Mouse (Mus musculus) liver, embryonic 16.5 days (tissue): Measurements from ENCODE around the gene Tmem59. TPM values are rescaled to one million over a fixed set of nuclear protein-coding genes. Genes with fewer than 3 reads are reported as not detected.
A peak's percentile ranks its signal among the peaks of the same experiment; 100 is the strongest.

Experiments
- ATAC-seq: fragments of 200-750 bp; cut with Nextera tagmentation; 2 replicates; pipeline ENCODE4 v1.8.0; 2017; ENCODE audit warnings: low read depth, mild to moderate bottlenecking, moderate number of reproducible peaks, moderate library complexity
- H3K27ac ChIP-seq: fragments of 300-500 bp; sonication (generic); 2 replicates; pipeline ENCODE4 v1.5.1; 2014; ENCODE audit warnings: mild to moderate bottlenecking, low read length
- H3K27me3 ChIP-seq: fragments of 300-500 bp; sonication (generic); 2 replicates; pipeline ENCODE4 v1.6.1; 2014; ENCODE audit warnings: low read depth, low read length, mixed read lengths; ENCODE audit not compliant: control insufficient read depth, insufficient read depth
- H3K36me3 ChIP-seq: fragments of 300-500 bp; sonication (generic); 2 replicates; pipeline ENCODE4 v1.6.1; 2014; ENCODE audit warnings: mild to moderate bottlenecking; ENCODE audit not compliant: control insufficient read depth, insufficient read depth
- H3K4me1 ChIP-seq: fragments of 300-500 bp; sonication (generic); 2 replicates; pipeline ENCODE4 v1.6.1; 2014; ENCODE audit warnings: low read depth, low read length, mixed read lengths; ENCODE audit not compliant: control insufficient read depth
- H3K4me2 ChIP-seq: fragments of 300-500 bp; sonication (generic); 2 replicates; pipeline ENCODE4 v1.6.1; 2014; ENCODE audit warnings: low read depth, low read length, mixed read lengths
- H3K4me3 ChIP-seq: fragments of 300-500 bp; sonication (generic); 2 replicates; pipeline ENCODE4 v1.5.1; 2014; ENCODE audit warnings: low read depth, mild to moderate bottlenecking, low read length
- H3K9ac ChIP-seq: fragments of 300-500 bp; sonication (generic); 2 replicates; pipeline ENCODE4 v1.6.1; 2014; ENCODE audit warnings: low read depth, low read length
- H3K9me3 ChIP-seq: fragments of 300-500 bp; sonication (generic); replicated peaks from 2 replicates; pipeline ENCODE4 v1.6.1; 2016; ENCODE audit warnings: low read length; ENCODE audit not compliant: control insufficient read depth
- WGBS: fragments of 180-500 bp; shearing (Covaris S2); extraction: QIAGEN DNeasy Blood & Tissue Kit; methylation state at CpG from one replicate; pipeline ENCODE4 v1.1.7; 2014; ENCODE audit not compliant: insufficient replicate concordance; 5-methylcytosine and 5-hydroxymethylcytosine counted together
- polyA plus RNA-seq: library from polyadenylated mRNA; unstranded; fragments of >200 nt; fragmentation: Nextera tagmentation; extraction: Ambion mirVana; gene quantifications from 2 replicates; pipeline ENCODE4 v1.2.1, GENCODE M21; 2015

Tmem59 gene
- polyA plus RNA-seq, 1 experiment from 2014 or later = 196 TPM

DNA sequence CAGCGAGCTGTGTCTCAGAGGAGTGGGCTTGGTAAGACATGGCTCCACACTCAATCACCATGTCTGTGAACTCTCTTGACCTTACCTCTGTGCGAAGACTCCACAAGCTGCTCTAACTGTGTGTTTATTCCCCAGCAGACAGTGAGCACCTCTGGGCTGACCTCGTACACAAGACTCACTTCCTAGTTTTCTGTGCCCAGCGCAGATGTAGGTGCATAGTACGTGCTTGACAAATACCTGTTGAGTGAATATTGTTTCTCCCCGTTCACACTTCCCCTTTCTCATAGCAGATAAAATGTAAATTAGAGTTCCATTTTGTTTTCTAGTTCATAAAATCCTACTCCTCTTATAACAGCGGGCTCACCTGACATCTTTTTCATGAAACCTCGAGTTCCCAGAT lies 34.7 kb upstream of the Tmem59 start:
- ATAC-seq = no peak
- Histone ChIP-seq H3K4me1 (no peaks in the 10 kb centered on the region), H3K27me3 (no peaks in the 10 kb centered on the region), H3K36me3 (peaks cover 11% of the 10 kb centered on the region), H3K9me3 (no peaks in the 10 kb centered on the region), H3K27ac (no peak overlapping the region), H3K4me3 (no peak overlapping the region), H3K9ac (no peak overlapping the region), H3K4me2 (no peak overlapping the region)
- 75% methylated on average over 8 of the region's 8 CpGs for WGBS

DNA sequence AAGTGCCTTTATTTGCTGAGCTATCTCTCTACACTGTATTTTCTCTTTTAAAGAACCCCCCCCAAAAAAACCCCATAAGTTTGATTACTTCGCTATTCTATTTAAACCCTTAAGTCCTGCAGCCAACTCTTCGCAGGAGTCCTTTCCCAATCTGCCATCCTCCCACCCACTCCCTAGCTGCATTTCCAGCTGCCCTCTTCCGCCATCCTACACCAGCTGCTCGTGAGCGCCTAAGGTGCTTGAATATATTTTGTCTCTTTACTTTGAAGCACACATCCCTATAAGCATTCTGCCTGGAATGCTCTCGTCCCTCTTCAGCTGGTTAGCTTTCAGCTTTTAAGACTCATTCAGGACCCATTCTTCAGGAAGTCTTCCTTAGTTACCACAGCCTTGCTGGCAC lies 27.2 kb upstream of the Tmem59 start:
- Histone ChIP-seq H3K9me3 (no peaks in the 10 kb centered on the region), H3K27me3 (no peaks in the 10 kb centered on the region), H3K4me1 (no peaks in the 10 kb centered on the region), H3K9ac (no peak overlapping the region), H3K4me3 (no peak overlapping the region), H3K4me2 (no peak overlapping the region), H3K36me3 (peaks cover 6% of the 10 kb centered on the region), H3K27ac (no peak overlapping the region)
- no peak for ATAC-seq
- WGBS = 83% methylated on average over 6 of the region's 6 CpGs

DNA sequence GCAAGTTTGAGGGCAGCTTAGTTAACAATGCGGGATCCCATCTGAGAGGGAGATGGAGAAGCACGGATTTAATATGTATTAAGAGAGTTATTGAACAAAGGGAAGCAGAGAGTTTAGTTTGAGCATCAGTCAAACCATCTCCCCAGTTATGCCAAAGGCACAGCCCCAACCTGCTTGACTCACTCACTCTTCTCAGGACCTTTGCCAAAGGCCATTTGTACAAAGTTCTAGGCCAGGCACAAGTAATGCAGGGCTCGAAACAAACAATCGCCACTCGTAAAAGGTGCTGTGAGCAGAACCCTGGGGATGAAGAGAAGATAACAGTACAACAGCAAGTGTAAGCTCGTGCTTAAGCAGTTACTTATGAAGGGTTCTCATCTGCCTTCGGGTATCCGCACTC lies 25.6 kb upstream of the Tmem59 start:
- Histone ChIP-seq H3K9ac (no peak overlapping the region), H3K27me3 (no peaks in the 10 kb centered on the region), H3K4me1 (no peaks in the 10 kb centered on the region), H3K27ac (no peak overlapping the region), H3K4me2 (no peak overlapping the region), H3K9me3 (no peaks in the 10 kb centered on the region), H3K36me3 (no peaks in the 10 kb centered on the region), H3K4me3 (no peak overlapping the region)
- WGBS = 80% methylated on average over 8 of the region's 8 CpGs
- ATAC-seq = no peak

DNA sequence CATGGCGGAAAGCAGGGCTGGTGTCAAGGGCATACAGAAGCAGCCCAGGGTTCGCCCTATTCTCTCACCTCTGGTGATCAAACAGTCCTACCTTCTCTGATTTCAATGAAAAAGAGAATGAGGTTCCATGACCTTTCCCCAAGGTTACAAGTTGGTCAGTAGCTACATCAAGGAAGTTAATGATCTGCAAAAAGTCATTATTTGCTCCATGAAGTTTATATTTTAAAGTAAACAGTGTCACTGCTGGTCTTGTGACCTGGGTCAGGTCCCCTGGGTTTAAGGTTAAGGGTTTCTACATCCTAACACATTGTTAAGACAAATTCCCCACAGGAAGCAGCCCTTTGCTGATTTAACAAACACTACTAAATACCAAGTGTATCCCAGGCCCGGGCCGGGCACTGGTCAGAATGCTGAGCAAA lies 21.2 kb upstream of the Tmem59 start:
- no peaks in the 10 kb centered on the region for H3K9me3 ChIP-seq
- no peaks in the 10 kb centered on the region; the same call in 1 of the 2 replicates for H3K36me3 ChIP-seq
- no peak overlapping the region for H3K4me3 ChIP-seq
- H3K4me1 ChIP-seq = no peaks in the 10 kb centered on the region
- WGBS = 60% methylated on average over 4 of the region's 4 CpGs
- peak; percentile 82 for ATAC-seq
- H3K9ac ChIP-seq = no peak overlapping the region
- no peak overlapping the region for H3K4me2 ChIP-seq
- no peaks in the 10 kb centered on the region for H3K27me3 ChIP-seq
- no peak overlapping the region for H3K27ac ChIP-seq

DNA sequence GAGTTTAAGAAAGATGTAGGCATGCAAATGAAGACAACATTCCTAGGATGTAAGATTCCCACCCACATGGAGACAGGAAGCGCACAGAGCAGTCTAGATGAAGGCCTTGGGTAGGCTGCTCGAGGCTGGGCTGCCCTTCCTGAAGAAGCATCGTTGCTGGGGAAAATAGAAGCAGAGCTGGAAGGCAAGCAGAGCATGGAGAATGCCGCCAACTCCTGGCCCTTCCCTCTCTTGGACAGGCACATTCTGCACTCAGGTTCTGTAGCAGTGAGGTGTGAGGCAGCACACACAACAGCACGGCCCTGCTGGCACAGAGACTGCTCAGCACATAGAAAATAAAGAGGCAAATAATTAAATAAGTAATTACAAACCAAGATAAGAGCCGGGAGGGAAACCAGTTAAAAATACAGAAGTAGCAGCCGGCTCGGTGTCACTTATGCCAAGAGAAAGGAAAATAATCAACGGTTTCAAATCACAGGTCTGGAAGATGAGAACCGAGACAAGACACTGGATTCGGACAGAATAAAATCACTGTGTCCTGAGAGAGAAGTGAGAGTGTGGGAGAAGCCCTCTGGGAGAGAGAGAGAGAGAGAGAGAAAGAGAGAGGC lies 18.9 kb upstream of the Tmem59 start:
- no peak overlapping the region for H3K27ac ChIP-seq
- no peak overlapping the region for H3K4me3 ChIP-seq
- no peaks in the 10 kb centered on the region; the same call in 1 of the 2 replicates for H3K36me3 ChIP-seq
- H3K9me3 ChIP-seq = no peaks in the 10 kb centered on the region
- H3K4me1 ChIP-seq = no peaks in the 10 kb centered on the region
- H3K9ac ChIP-seq = no peak overlapping the region
- no peaks in the 10 kb centered on the region for H3K27me3 ChIP-seq
- no peak overlapping the region for H3K4me2 ChIP-seq
- no peak for ATAC-seq
- 82% methylated on average over 11 of the region's 11 CpGs for WGBS

DNA sequence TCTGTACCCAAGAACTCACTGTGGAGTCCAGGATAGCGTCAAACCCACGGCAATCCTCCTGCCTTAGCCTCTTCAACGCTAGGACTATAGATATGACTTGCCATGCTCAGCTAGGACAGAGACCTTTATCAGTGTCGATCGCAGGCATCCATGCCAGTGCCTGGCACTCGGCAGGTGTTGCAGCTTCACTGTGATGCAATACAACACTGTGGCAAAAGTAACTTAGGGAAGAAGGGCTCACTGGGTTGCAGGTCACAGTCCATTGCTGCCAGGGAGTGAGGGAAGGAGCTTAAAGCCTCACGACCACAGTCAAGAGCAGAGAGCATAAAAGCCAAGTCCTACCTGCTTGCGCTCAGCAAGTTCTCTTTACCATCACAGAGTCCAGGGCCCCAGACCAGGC lies 18.0 kb upstream of the Tmem59 start:
- no peaks in the 10 kb centered on the region for H3K9me3 ChIP-seq
- no peak overlapping the region for H3K27ac ChIP-seq
- no peaks in the 10 kb centered on the region for H3K27me3 ChIP-seq
- no peak overlapping the region for H3K4me2 ChIP-seq
- no peak overlapping the region for H3K4me3 ChIP-seq
- peaks cover 4% of the 10 kb centered on the region for H3K36me3 ChIP-seq
- 80% methylated on average over 8 of the region's 8 CpGs for WGBS
- H3K4me1 ChIP-seq = no peaks in the 10 kb centered on the region
- no peak for ATAC-seq
- H3K9ac ChIP-seq = no peak overlapping the region

DNA sequence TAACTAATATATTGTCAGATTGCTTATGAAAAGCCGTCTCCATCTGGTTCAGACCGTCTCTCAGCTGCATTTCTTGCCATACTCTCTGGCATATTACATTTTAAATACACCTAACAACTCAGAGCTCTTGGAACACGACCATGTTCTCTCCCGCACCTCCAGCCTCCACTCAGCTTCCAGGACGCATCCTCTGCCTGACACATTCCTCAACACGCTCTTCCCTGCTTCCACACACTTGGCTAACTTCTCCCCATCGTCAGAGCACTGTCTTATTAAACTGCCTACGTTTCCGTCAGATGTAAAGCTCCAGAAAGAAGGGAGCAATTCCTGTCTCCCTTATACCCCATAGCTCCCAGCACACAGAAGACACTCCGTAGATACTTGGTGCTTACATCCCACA lies 14.9 kb upstream of the Tmem59 start:
- H3K4me3 ChIP-seq = no peak overlapping the region
- peaks cover 7% of the 10 kb centered on the region for H3K36me3 ChIP-seq
- no peak overlapping the region for H3K9ac ChIP-seq
- 75% methylated on average over 10 of the region's 10 CpGs for WGBS
- no peaks in the 10 kb centered on the region for H3K4me1 ChIP-seq
- H3K27me3 ChIP-seq = no peaks in the 10 kb centered on the region
- H3K4me2 ChIP-seq = no peak overlapping the region
- ATAC-seq = no peak
- no peak overlapping the region for H3K27ac ChIP-seq
- H3K9me3 ChIP-seq = no peaks in the 10 kb centered on the region

DNA sequence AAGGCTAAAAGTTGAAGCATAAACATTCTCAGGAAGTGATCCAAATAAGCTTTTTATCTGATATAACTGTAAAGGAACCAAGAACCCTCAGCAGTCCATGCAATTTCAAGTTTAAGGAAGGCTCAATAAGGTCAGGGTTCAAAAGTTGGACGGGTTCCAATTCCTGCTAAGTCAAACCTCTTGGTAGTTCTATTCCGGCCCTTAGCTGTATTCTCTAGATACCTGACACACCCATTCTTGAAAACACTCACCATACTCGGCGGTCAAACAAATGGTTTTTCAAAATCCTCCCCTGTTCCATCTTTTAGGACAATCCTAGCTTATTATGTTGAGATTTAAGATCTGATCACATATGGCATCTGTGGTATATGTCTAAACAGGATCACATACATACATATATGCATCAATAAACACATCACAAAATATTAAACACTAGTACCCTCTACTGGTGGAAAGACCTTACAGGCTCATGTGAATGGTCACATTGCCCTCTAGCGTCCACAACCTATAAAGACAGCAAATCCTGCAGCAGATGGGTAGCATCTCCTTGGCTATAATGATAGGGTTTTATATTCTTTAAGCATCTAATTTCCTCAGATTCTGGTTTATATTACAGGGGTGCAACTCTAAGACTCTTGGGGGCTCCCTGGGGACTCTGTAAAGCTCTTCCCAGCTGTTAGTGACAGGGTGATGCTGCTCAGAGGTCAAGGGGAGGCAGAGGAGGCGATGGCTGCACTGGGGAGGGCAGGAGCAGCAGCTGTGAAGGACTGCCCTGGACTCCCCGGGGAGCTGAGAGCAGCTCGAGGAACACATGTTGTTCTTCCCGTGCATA lies 14.2 kb upstream of the Tmem59 start:
- H3K4me3 ChIP-seq = no peak overlapping the region
- H3K9ac ChIP-seq = no peak overlapping the region
- no peak overlapping the region for H3K27ac ChIP-seq
- peaks cover 7% of the 10 kb centered on the region for H3K36me3 ChIP-seq
- H3K4me2 ChIP-seq = no peak overlapping the region
- 47% methylated on average over 9 of the region's 9 CpGs for WGBS
- no peaks in the 10 kb centered on the region for H3K4me1 ChIP-seq
- no peaks in the 10 kb centered on the region for H3K9me3 ChIP-seq
- peak; percentile 30; the same call in 1 of the 2 replicates for ATAC-seq
- H3K27me3 ChIP-seq = no peaks in the 10 kb centered on the region

DNA sequence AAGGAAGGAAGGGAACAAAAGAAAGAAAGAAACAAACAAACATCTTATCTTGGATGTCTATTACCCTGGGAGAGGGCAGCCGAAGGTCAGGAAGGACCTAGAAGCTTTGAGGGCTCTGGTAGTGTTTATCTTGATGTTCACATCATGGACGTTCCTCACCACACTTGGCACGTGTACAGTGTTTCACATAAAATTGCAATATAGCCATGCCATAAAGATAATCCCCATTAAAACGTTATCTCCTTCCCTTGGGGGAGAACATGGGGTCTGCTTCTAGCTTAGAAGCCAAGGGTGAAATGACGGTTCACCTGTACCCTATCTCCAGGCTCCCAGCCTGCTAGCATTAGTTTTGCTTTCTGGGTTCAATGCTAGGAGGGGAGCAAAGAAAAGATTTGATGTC lies 11.5 kb upstream of the Tmem59 start:
- ATAC-seq = no peak
- Histone ChIP-seq H3K4me1 (no peaks in the 10 kb centered on the region), H3K27me3 (no peaks in the 10 kb centered on the region), H3K9me3 (no peaks in the 10 kb centered on the region), H3K4me2 (no peak overlapping the region), H3K27ac (no peak overlapping the region), H3K9ac (no peak overlapping the region), H3K36me3 (peaks cover 7% of the 10 kb centered on the region), H3K4me3 (no peak overlapping the region)
- WGBS = 57% methylated on average over 5 of the region's 5 CpGs
